Mouse (Mus musculus) forebrain, embryonic 11.5 days (tissue): ENCODE measurements around the gene Hells. TPM values are rescaled to one million over a fixed set of nuclear protein-coding genes. Genes with fewer than 3 reads are reported as not detected.

Experiments
- ATAC-seq: fragments of 200-750 bp; cut with Nextera tagmentation; replicated peaks from 2 replicates; pipeline ENCODE4 v1.8.0; 2017; ENCODE audit warnings: moderate TSS enrichment; ENCODE audit not compliant: low FRiP score
- DNase-seq: peaks from one replicate; pipeline ENCODE4 v3.0.0-alpha.2; 2017; ENCODE audit warnings: low spot score
- H3K27ac ChIP-seq: fragments of 300-500 bp; sonication (generic); 2 replicates; pipeline ENCODE4 v1.5.1; 2014; ENCODE audit warnings: low read depth, low read length
- H3K27me3 ChIP-seq: fragments of 300-500 bp; sonication (generic); 2 replicates; pipeline ENCODE4 v1.6.1; 2014; ENCODE audit warnings: mild to moderate bottlenecking, low read length, mixed read lengths; ENCODE audit not compliant: control insufficient read depth, insufficient read depth
- H3K36me3 ChIP-seq: fragments of 300-500 bp; sonication (generic); 2 replicates; pipeline ENCODE4 v1.6.1; 2014; ENCODE audit warnings: mild to moderate bottlenecking, low read length, moderate library complexity, mixed read lengths; ENCODE audit not compliant: control insufficient read depth, insufficient read depth
- H3K4me1 ChIP-seq: fragments of 300-500 bp; sonication (generic); replicated peaks from 2 replicates; pipeline ENCODE4 v1.6.1; 2014; ENCODE audit warnings: low read length, mixed read lengths; ENCODE audit not compliant: control insufficient read depth, insufficient read depth
- H3K4me2 ChIP-seq: fragments of 300-500 bp; sonication (generic); 2 replicates; pipeline ENCODE4 v1.6.1; 2014; ENCODE audit warnings: low read depth, mild to moderate bottlenecking, low read length, moderate library complexity, mixed read lengths; ENCODE audit not compliant: severe bottlenecking
- H3K4me3 ChIP-seq: fragments of 300-500 bp; sonication (generic); 2 replicates; pipeline ENCODE4 v1.5.1; 2014; ENCODE audit warnings: low read depth, low read length
- H3K9ac ChIP-seq: fragments of 300-500 bp; sonication (generic); 2 replicates; pipeline ENCODE4 v1.6.1; 2014; ENCODE audit warnings: low read length
- H3K9me3 ChIP-seq: fragments of 300-500 bp; sonication (generic); 2 replicates; pipeline ENCODE4 v1.6.1; 2016; ENCODE audit warnings: low read length, mixed read lengths; ENCODE audit not compliant: control insufficient read depth
- WGBS: fragments of 180-500 bp; shearing (Covaris S2); extraction: QIAGEN DNeasy Blood & Tissue Kit; methylation state at CpG from one replicate; pipeline ENCODE4 v1.1.7; 2014; 5-methylcytosine and 5-hydroxymethylcytosine counted together
- microRNA-seq: library from miRNA; unstranded; fragments of <30 nt; microRNA quantifications from one replicate; pipeline ENCODE4, GENCODE M21; 2016; ENCODE audit not compliant: insufficient number of aligned reads
- polyA plus RNA-seq: library from polyadenylated mRNA; unstranded; fragments of >200 nt; fragmentation: Nextera tagmentation; extraction: Ambion mirVana; gene quantifications from 2 replicates; pipeline ENCODE4 v1.2.1, GENCODE M21; 2014

The Hells gene
- polyA plus RNA-seq, 1 experiment from 2014 or later = 109 TPM

DNA sequence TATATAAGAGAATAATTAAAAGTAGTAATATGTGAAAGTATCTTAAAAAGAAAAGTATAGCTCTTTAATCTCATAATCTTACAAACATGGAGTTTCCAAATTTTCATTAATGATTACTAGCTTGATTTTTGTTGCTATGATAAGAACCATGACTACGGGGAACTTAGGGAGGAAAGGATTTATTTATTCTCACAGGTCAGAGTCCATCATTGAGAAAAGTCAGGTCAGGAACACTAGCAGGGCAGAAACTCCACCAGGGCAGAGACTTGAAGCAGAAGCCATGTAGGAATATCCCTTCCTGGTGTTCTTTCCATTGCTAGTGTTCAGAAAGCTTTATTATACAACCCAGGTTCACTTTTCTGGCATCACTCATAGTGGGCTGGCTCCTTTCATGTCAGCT is 68.0 kb downstream of the Hells start:
- Histone ChIP-seq H3K9ac (no peak overlapping the region), H3K9me3 (no peaks in the 10 kb centered on the region), H3K36me3 (no peaks in the 10 kb centered on the region), H3K27ac (no peak overlapping the region), H3K27me3 (no peaks in the 10 kb centered on the region), H3K4me1 (no peaks in the 10 kb centered on the region), H3K4me3 (no peak overlapping the region), H3K4me2 (no peak overlapping the region)
- WGBS = 89% methylated on average over 1 of the region's 1 CpGs
- no peak for DNase-seq
- no peak for ATAC-seq

DNA sequence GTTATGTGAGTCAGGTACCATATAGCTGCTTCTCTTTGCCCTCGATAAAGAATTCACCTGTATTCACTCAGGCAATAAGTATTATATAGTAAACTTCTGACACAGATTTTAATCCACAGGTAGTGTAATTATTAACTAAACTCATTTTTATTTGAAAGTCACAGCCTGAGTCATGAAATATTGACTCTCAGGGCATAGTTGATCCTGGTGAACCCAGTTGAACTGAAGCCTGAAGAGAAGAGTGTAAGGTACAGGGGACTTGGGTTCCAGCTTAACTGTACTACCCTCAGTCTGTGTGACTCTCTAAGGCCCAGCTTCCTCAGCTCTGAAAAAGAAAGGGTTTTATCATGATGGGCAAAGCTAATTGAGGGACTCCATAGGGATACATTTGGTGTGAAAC is 74.4 kb downstream of the Hells start:
- DNase-seq = no peak
- Histone ChIP-seq H3K27ac (no peak overlapping the region), H3K4me2 (no peak overlapping the region), H3K27me3 (no peaks in the 10 kb centered on the region), H3K36me3 (no peaks in the 10 kb centered on the region), H3K9me3 (no peaks in the 10 kb centered on the region), H3K4me1 (no peaks in the 10 kb centered on the region), H3K9ac (no peak overlapping the region), H3K4me3 (no peak overlapping the region)
- WGBS = 82% methylated on average over 1 of the region's 1 CpGs
- no peak for ATAC-seq

DNA sequence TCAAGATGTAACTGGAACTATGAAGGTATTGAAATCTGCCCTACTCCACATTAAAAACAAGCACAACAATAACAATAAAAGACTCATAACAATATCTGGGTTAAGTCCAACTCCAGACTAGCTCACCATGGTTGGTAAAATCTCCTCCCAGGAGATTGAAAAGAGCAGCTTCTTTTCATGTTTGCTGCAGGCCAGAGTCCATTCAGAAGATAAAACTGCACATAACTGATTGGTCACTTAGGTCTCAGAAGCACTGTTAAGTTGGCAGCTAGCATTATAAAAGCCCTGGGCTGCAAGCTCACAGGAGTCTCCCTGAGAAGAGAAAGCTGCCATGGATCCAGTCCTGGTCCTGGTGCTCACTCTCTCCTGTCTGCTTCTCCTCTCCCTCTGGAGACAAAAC is 76.0 kb downstream of the Hells start, which contains the start of gene Cyp2c55:
Gene Cyp2c55 (plus strand): TSS at position 305 of the 400 bp plus-strand sequence.
- Histone ChIP-seq H3K27me3 (no peaks in the 10 kb centered on the region), H3K4me3 (no peak within 1 kb of the TSS), H3K36me3 (no peaks in the 10 kb centered on the region), H3K4me1 (no peaks in the 10 kb centered on the region), H3K9me3 (no peaks in the 10 kb centered on the region), H3K4me2 (no peak within 1 kb of the TSS), H3K27ac (no peak within 1 kb of the TSS), H3K9ac (no peak within 1 kb of the TSS)
- ATAC-seq (no peak), DNase-seq (no peak)

Small RNAs within 50 kb of the gene (microRNA-seq; reads per million reads assigned to microRNA genes)
- not detected for gene Gm23800

Other genes starting within 250 kb of the Hells start
- gene Noc3l, start 111.7 kb upstream of the Hells start, polyA plus RNA-seq = 11.9 and 13.5 TPM in 2 replicates
- 3.2 and 4.0 TPM in 2 replicates for gene Tbc1d12, start 94.3 kb upstream of the Hells start, polyA plus RNA-seq
- gene Cyp2c55, start 76.1 kb downstream of the Hells start, polyA plus RNA-seq = not detected in 2 replicates
- not detected in 2 replicates for gene Cyp2c65, start 130.1 kb downstream of the Hells start, polyA plus RNA-seq
- not detected in 2 replicates for gene Cyp2c66, start 183.0 kb downstream of the Hells start, polyA plus RNA-seq